Mouse (Mus musculus) hindbrain, embryonic 11.5 days (tissue): ENCODE data around the gene Atxn1l. TPM values are rescaled to one million over a fixed set of nuclear protein-coding genes. Genes with fewer than 3 reads are reported as not detected.

Experiments
- ATAC-seq: fragments of 200-750 bp; cut with Nextera tagmentation; 2 replicates; pipeline ENCODE4 v1.8.0; 2017; ENCODE audit warnings: mild to moderate bottlenecking, moderate TSS enrichment, moderate library complexity; ENCODE audit not compliant: low FRiP score
- DNase-seq: peaks from one replicate; pipeline ENCODE4 v3.0.0-alpha.2; 2015; ENCODE audit warnings: low spot score
- H3K27ac ChIP-seq: fragments of 300-500 bp; sonication (generic); 2 replicates; pipeline ENCODE4 v1.5.1; 2014; ENCODE audit warnings: mild to moderate bottlenecking, low read depth, low read length
- H3K27me3 ChIP-seq: fragments of 300-500 bp; sonication (generic); 2 replicates; pipeline ENCODE4 v1.6.1; 2014; ENCODE audit warnings: mild to moderate bottlenecking, low read length, moderate library complexity, mixed read lengths; ENCODE audit not compliant: control insufficient read depth, insufficient read depth
- H3K36me3 ChIP-seq: fragments of 300-500 bp; sonication (generic); 2 replicates; pipeline ENCODE4 v1.6.1; 2014; ENCODE audit warnings: mild to moderate bottlenecking, low read length, moderate library complexity, mixed read lengths; ENCODE audit not compliant: control insufficient read depth, insufficient read depth
- H3K4me1 ChIP-seq: fragments of 300-500 bp; sonication (generic); replicated peaks from 2 replicates; pipeline ENCODE4 v1.6.1; 2014; ENCODE audit warnings: low read length, mixed read lengths; ENCODE audit not compliant: control insufficient read depth, insufficient read depth
- H3K4me2 ChIP-seq: fragments of 300-500 bp; sonication (generic); replicated peaks from 2 replicates; pipeline ENCODE4 v1.6.1; 2014; ENCODE audit warnings: mild to moderate bottlenecking, low read depth, low read length
- H3K4me3 ChIP-seq: fragments of 300-500 bp; sonication (generic); 2 replicates; pipeline ENCODE4 v1.5.1; 2014; ENCODE audit warnings: low read depth, low read length
- H3K9ac ChIP-seq: fragments of 300-500 bp; sonication (generic); 2 replicates; pipeline ENCODE4 v1.6.1; 2014; ENCODE audit warnings: low read depth, low read length
- H3K9me3 ChIP-seq: fragments of 300-500 bp; sonication (generic); 2 replicates; pipeline ENCODE4 v1.6.1; 2016; ENCODE audit warnings: low read length; ENCODE audit not compliant: control insufficient read depth
- WGBS: fragments of 180-500 bp; shearing (Covaris S2); extraction: QIAGEN DNeasy Blood & Tissue Kit; methylation state at CpG from one replicate; pipeline ENCODE4 v1.1.7; 2014; 5-methylcytosine and 5-hydroxymethylcytosine counted together
- polyA plus RNA-seq: library from polyadenylated mRNA; unstranded; fragments of >200 nt; fragmentation: Nextera tagmentation; extraction: Ambion mirVana; gene quantifications from 2 replicates; pipeline ENCODE4 v1.2.1, GENCODE M21; 2014

Atxn1l gene
- polyA plus RNA-seq, result 5.9 and 6.0 TPM in 2 replicates

- DNase-seq (peak; percentile 95), ATAC-seq (peak; percentile 92)
- peak within 1 kb of the TSS; percentile 47; the same call in 1 of the 2 replicates for H3K27ac ChIP-seq
- peaks cover 4% of the 10 kb centered on the region; the same call in 1 of the 2 replicates for H3K4me1 ChIP-seq
- peaks cover 5% of the 10 kb centered on the region; the same call in 1 of the 2 replicates for H3K36me3 ChIP-seq
- peak within 1 kb of the TSS; percentile 98 for H3K9ac ChIP-seq
- no peaks in the 10 kb centered on the region for H3K9me3 ChIP-seq
- H3K4me2 ChIP-seq, result peak within 1 kb of the TSS; percentile 81
- WGBS, result under 1% methylated on average over 59 of the region's 59 CpGs
- H3K4me3 ChIP-seq, result peak within 1 kb of the TSS; percentile 96
- no peaks in the 10 kb centered on the region for H3K27me3 ChIP-seq
Measured at GRCm38 (mm10) chr8:109737237-109738048, at the start of gene Atxn1l. Atxn1l (minus strand) TSS chr8:109737739.

- ATAC-seq (no peak), DNase-seq (no peak)
- Histone ChIP-seq H3K9ac (no peak overlapping the region), H3K9me3 (no peaks in the 10 kb centered on the region), H3K27ac (no peak overlapping the region), H3K27me3 (no peaks in the 10 kb centered on the region), H3K4me3 (no peak overlapping the region), H3K4me1 (0 out of 2 replicates have a peak, but pooled peaks cover 2% of the 10 kb centered on the region), H3K36me3 (no peaks in the 10 kb centered on the region), H3K4me2 (no peak overlapping the region)
- WGBS, result 80% methylated on average over 4 of the region's 4 CpGs
Measured at GRCm38 (mm10) chr8:109780548-109780947, 43.0 kb upstream of the Atxn1l start.

- no peaks in the 10 kb centered on the region for H3K27me3 ChIP-seq
- peak overlapping the region; percentile 85 for H3K4me2 ChIP-seq
- H3K4me1 ChIP-seq, result 0 out of 2 replicates have a peak, but pooled peaks cover 2% of the 10 kb centered on the region
- DNase-seq (no peak), ATAC-seq (no peak; the same call in 1 of the 2 replicates)
- peak overlapping the region; percentile 93 for H3K4me3 ChIP-seq
- no peak overlapping the region; the same call in 1 of the 2 replicates for H3K27ac ChIP-seq
- WGBS, result 25% methylated on average over 24 of the region's 24 CpGs
- H3K36me3 ChIP-seq, result no peaks in the 10 kb centered on the region
- H3K9ac ChIP-seq, result peak overlapping the region; percentile 98
- H3K9me3 ChIP-seq, result no peaks in the 10 kb centered on the region
Measured at GRCm38 (mm10) chr8:109779431-109780228, 42.1 kb upstream of the Atxn1l start.

- WGBS, result 0% methylated on average over 32 of the region's 32 CpGs
- H3K4me2 ChIP-seq, result peak overlapping the region; percentile 85
- H3K9me3 ChIP-seq, result no peaks in the 10 kb centered on the region
- peak overlapping the region; percentile 98 for H3K9ac ChIP-seq
- H3K4me3 ChIP-seq, result peak overlapping the region; percentile 93
- no peaks in the 10 kb centered on the region for H3K27me3 ChIP-seq
- peak; percentile 77; the same call in 1 of the 2 replicates for ATAC-seq
- H3K4me1 ChIP-seq, result 0 out of 2 replicates have a peak, but pooled peaks cover 2% of the 10 kb centered on the region
- no peaks in the 10 kb centered on the region for H3K36me3 ChIP-seq
- peak overlapping the region; percentile 97 for H3K27ac ChIP-seq
- DNase-seq, result no peak
Measured at GRCm38 (mm10) chr8:109778993-109779421, 41.5 kb upstream of the Atxn1l start.

DNA sequence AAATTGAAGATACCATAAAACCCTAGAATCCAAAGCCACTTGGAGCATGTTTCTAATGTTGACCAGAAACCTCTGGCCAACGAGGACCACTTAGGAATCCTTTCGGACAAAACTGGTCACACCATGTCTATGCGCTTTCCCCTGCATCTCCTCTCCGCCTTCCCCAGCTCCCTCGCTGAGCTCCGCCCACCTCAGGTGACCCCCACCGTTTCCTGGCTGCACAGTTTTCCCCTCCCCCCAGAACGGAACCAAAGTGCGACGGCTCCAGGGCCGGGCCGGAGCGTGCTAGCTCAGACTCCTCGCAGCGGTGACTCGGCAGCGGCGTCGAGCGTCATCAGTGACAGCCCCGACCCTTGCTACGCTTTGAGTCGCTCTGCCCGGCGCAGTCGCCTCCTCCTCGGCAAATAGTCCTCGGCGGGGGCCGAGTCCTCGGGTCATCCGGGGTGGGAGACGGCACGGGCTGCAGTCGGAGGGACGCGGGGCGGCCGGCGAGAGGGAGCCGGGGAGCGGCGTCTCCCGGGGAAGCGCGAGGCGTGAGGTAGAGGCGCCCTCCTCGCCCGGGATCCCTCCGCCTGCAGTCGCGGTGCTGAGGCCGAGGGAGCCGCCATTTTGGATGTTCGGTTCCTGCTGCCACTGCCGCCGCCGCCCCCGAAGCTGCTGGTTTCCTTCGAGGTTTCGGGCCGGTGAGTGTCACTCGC is 40.9 kb upstream of the Atxn1l start, which contains the start of gene Ap1g1:
TSS of gene Ap1g1 (plus strand) at position 275 of the 698 bp plus-strand sequence.
- no peaks in the 10 kb centered on the region for H3K9me3 ChIP-seq
- ATAC-seq, result peak; percentile 100
- peak within 1 kb of the TSS; percentile 93 for H3K4me3 ChIP-seq
- no peaks in the 10 kb centered on the region for H3K36me3 ChIP-seq
- 0 out of 2 replicates have a peak, but pooled peaks cover 2% of the 10 kb centered on the region for H3K4me1 ChIP-seq
- peak within 1 kb of the TSS; percentile 97 for H3K27ac ChIP-seq
- H3K9ac ChIP-seq, result peak within 1 kb of the TSS; percentile 98
- DNase-seq, result peak; percentile 97
- peak within 1 kb of the TSS; percentile 85 for H3K4me2 ChIP-seq
- under 1% methylated on average over 64 of the region's 64 CpGs for WGBS
- no peaks in the 10 kb centered on the region for H3K27me3 ChIP-seq

DNA sequence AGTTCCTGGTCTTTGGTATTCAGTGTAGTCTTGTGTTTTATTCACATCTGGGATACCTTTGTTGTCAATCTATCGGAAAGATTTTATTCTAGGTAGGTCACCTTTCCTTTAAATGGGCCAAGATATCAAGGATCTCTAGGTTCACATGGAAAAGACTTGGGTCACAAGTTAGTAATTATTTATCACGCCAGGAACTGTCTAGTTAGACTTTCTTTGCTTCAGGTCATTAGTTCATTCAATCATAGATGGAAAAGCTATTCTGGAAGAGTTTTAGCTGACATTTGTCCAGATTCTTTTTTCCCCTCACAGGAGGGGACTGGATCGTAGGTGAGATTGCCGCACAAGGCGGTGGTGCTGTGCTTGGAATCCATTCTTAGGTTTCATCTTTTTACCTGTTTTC is 40.3 kb upstream of the Atxn1l start:
- ATAC-seq, result peak; percentile 5; the same call in 1 of the 2 replicates
- 30% methylated on average over 5 of the region's 5 CpGs for WGBS
- no peak overlapping the region for H3K27ac ChIP-seq

DNA sequence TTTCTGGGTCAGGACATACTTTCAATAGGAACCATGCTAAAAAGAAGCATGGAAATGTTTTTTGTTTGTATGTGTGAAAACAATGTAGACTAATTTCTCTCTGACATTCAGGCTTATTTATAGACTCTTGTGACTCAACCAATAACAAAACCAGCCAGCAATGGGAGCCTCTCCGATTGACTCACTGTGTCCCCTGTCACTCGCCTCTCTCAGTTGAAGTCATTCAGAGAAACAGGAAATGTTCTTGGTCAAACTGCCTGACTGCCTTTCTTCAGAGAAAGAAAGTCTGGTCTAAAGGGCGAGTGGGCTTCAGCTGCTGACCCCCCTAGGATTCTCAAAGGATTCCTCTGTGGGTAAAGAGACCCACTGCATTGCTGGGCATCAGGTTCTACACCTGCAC is 35.6 kb upstream of the Atxn1l start:
- DNase-seq (no peak), ATAC-seq (no peak)
- Histone ChIP-seq H3K27me3 (no peaks in the 10 kb centered on the region), H3K9ac (no peak overlapping the region), H3K9me3 (no peaks in the 10 kb centered on the region), H3K27ac (no peak overlapping the region), H3K4me2 (no peak overlapping the region), H3K4me3 (no peak overlapping the region), H3K4me1 (no peaks in the 10 kb centered on the region), H3K36me3 (no peaks in the 10 kb centered on the region)
- WGBS, result 60% methylated on average over 3 of the region's 3 CpGs

More for the DNA sequence above, 40.3 kb upstream of the Atxn1l start:
- H3K4me1 ChIP-seq, result 0 out of 2 replicates have a peak, but pooled peaks cover 2% of the 10 kb centered on the region
- peak overlapping the region; percentile 98 for H3K9ac ChIP-seq
- H3K4me3 ChIP-seq, result peak overlapping the region; percentile 93
- H3K4me2 ChIP-seq, result peak overlapping the region; percentile 85
- peak; percentile 1 for DNase-seq
- no peaks in the 10 kb centered on the region for H3K27me3 ChIP-seq
- no peaks in the 10 kb centered on the region for H3K9me3 ChIP-seq
- no peaks in the 10 kb centered on the region for H3K36me3 ChIP-seq

DNA sequence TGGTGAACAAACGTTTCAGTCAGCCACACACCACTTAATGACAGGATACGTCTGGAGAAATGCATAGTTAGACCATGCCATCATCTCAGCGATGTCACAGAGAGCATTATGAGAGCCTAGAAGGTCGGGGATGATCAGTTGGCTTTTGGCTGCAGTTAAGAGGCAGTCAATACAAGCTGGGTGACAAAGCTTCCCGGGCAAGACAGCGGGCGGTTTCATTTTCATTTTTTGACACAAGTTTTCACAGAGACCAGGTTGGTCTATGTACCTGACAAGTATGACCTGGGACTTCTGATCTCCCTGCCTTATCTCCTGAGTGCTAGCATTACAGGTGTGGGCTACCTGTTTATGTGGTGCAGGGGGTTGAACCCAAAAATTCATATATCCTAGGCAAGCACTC is 28.5 kb upstream of the Atxn1l start:
- no peak for ATAC-seq
- H3K4me1 ChIP-seq, result no peaks in the 10 kb centered on the region
- 77% methylated on average over 7 of the region's 7 CpGs for WGBS

More for the DNA sequence above, 28.5 kb upstream of the Atxn1l start:
- no peak overlapping the region for H3K4me3 ChIP-seq
- no peak overlapping the region for H3K4me2 ChIP-seq
- no peak overlapping the region for H3K27ac ChIP-seq
- no peaks in the 10 kb centered on the region for H3K36me3 ChIP-seq
- no peaks in the 10 kb centered on the region for H3K27me3 ChIP-seq
- H3K9ac ChIP-seq, result no peak overlapping the region
- no peaks in the 10 kb centered on the region for H3K9me3 ChIP-seq
- DNase-seq, result no peak
